ENCODE assay signal across 14 mouse cellular contexts in the genomic region with DNA sequence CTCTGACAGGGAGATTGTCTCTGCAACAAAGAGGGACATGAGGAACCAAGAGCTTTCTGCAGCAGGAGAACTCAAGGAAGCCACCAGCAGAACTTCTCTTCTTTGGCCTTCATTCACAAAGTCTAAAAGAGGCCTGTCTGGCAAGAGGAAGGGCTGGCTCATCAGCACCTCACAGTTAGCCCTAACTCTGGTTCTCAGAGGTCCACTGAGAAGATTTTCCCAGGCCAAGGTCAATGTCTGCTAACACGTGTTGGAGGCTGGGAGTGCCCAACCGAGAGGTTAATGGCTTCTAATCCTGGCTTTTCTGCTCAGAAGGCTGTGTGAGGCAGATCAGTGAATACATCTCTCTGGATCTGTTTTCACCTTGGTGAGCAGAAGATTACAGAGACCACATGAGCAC. TPM values are rescaled to one million over a fixed set of nuclear protein-coding genes. Genes with fewer than 3 reads are reported as not detected.
DNase-seq lines count a peak whose midpoint lies in the region; ATAC-seq and TF ChIP-seq lines count a peak whose summit lies in the region.
"Had no signal": no experiment of that assay in that cellular context is flagged by ENCODE, and none has a peak within 500 bp of the region (broad histone marks: within the 10 kb centered on the region; RNA-seq: fewer than 3 reads in every experiment).

No protein-coding gene starts in this region.

- TF ChIP-seq RAD21 in CH12.LX (IDR thresholded peaks at IDR 0.05; ENCODE audit: low read depth, low read length): no peak

- intact Hi-C loops in left cerebral cortex, adult 2 months (cut with DNase I): loop anchor here (2.0 to 5.0 kb wide), 2 partner anchors 88 to 141 kb away; a partner anchor contains a TSS
- intact Hi-C loops in left cerebral cortex, postnatal 36 days (cut with DNase I): loop anchor here (5.0 kb wide), 3 partner anchors 88 to 503 kb away; a partner anchor contains a TSS

- H3K36me3 ChIP-seq in embryonic facial prominence, embryonic 13.5 days: no peaks in the 10 kb centered on the region
- H3K36me3 ChIP-seq in embryonic facial prominence, embryonic 10.5 days (replicated peaks): no peaks in the 10 kb centered on the region
- no peaks in the 10 kb centered on the region for H3K36me3 ChIP-seq in CH12.LX (replicated peaks in 1 of 2; ENCODE audit: control insufficient read depth in 1 of 2, insufficient read depth in 1 of 2, low read length in 1 of 2)
- H3K36me3 ChIP-seq in macrophage (ENCODE audit: inconsistent target): no peaks in the 10 kb centered on the region
- H3K36me3 ChIP-seq: forebrain, embryonic 15.5 days; heart, embryonic 13.5 days; limb, embryonic 13.5 days; neural tube, embryonic 12.5 days had no signal

- TF ChIP-seq EP300 in CH12.LX (IDR thresholded peaks at IDR 0.05; ENCODE audit: low read length): no peak

- H3K9me3 ChIP-seq in embryonic facial prominence, embryonic 13.5 days: no peaks in the 10 kb centered on the region
- H3K9me3 ChIP-seq in embryonic facial prominence, embryonic 10.5 days: no peaks in the 10 kb centered on the region
- peaks cover 13% of the 10 kb centered on the region for H3K9me3 ChIP-seq in CH12.LX (replicated peaks; ENCODE audit: low read length)
- H3K9me3 ChIP-seq: forebrain, embryonic 15.5 days; heart, embryonic 13.5 days; limb, embryonic 13.5 days; neural tube, embryonic 12.5 days had no signal

- DNase-seq in embryonic facial prominence, embryonic 10.5 days (ENCODE audit: low spot score): no peak
- no peak for DNase-seq in left cerebral cortex, adult 2 months (ENCODE audit: extremely low spot score in 1 of 2, low spot score in 2 of 2)
- DNase-seq in left cerebral cortex, postnatal 36 days (ENCODE audit: low spot score in 2 of 2): no peak
- no peak for DNase-seq in CH12.LX (ENCODE audit: extremely low read depth)
- no peak for DNase-seq in MN1 (ENCODE audit: low spot score)
- DNase-seq in ovary, postnatal 10 days (ENCODE audit: low spot score): no peak
- DNase-seq: thymus, adult 2 months had no signal

- H3K27me3 ChIP-seq in embryonic facial prominence, embryonic 13.5 days: 0 out of 2 replicates have a peak, but pooled peaks cover 6% of the 10 kb centered on the region
- H3K27me3 ChIP-seq in embryonic facial prominence, embryonic 10.5 days (replicated peaks; ENCODE audit: low read depth, poor library complexity, severe bottlenecking): peaks cover 54% of the 10 kb centered on the region
- no peaks in the 10 kb centered on the region for H3K27me3 ChIP-seq in CH12.LX (replicated peaks)

- 0 out of 2 replicates have a peak overlapping the region, but pooled peaks have one; percentile 22 for H3K27ac ChIP-seq in embryonic facial prominence, embryonic 13.5 days
- H3K27ac ChIP-seq in embryonic facial prominence, embryonic 10.5 days (replicated peaks): no peak overlapping the region
- peak overlapping the region; percentile 99 for H3K27ac ChIP-seq in left cerebral cortex, adult 2 months
- no peak overlapping the region for H3K27ac ChIP-seq in CH12.LX (ENCODE audit: insufficient read depth, low read depth)
- H3K27ac ChIP-seq in macrophage: peak overlapping the region; percentile 95
- H3K27ac ChIP-seq: forebrain, embryonic 15.5 days; neural tube, embryonic 12.5 days had no signal

- WGBS in embryonic facial prominence, embryonic 13.5 days: 33% methylated on average over 2 of the region's 2 CpGs
- 23% methylated on average over 2 of the region's 2 CpGs for WGBS in embryonic facial prominence, embryonic 10.5 days
- 81% methylated on average over 2 of the region's 2 CpGs for WGBS in macrophage (ENCODE audit: missing documents)

- no peak overlapping the region for H3K4me3 ChIP-seq in embryonic facial prominence, embryonic 13.5 days
- no peak overlapping the region for H3K4me3 ChIP-seq in embryonic facial prominence, embryonic 10.5 days
- H3K4me3 ChIP-seq in left cerebral cortex, adult 2 months: no peak overlapping the region
- H3K4me3 ChIP-seq in CH12.LX (replicated peaks in 1 of 3; ENCODE audit: low read depth in 2 of 3, low read length in 2 of 3, poor library complexity in 1 of 3): no peak overlapping the region
- no peak overlapping the region for H3K4me3 ChIP-seq in macrophage (ENCODE audit: inconsistent target)

- no peak for TF ChIP-seq CTCF in left cerebral cortex, adult 2 months (IDR thresholded peaks at IDR 0.05)
- no peak for TF ChIP-seq CTCF in CH12.LX (conservative IDR thresholded peaks at IDR 0.05 in 1 of 2, IDR thresholded peaks at IDR 0.05 in 1 of 2; ENCODE audit: low read depth in 2 of 2, low read length in 2 of 2)

- no peak overlapping the region for H3K9ac ChIP-seq in embryonic facial prominence, embryonic 13.5 days
- H3K9ac ChIP-seq in CH12.LX (ENCODE audit: insufficient read depth, low read depth): no peak overlapping the region

- dilution Hi-C loops in CH12.LX (cut with MboI; ENCODE audit: extremely low pct_ligation_motif_present, extremely low pct_unique_long_range_greater_than_20kb, low sequenced_read_pairs): no loop called here

- peaks cover 8% of the 10 kb centered on the region for H3K79me2 ChIP-seq in CH12.LX (replicated peaks; ENCODE audit: control insufficient read depth, extremely low read depth, insufficient read depth, poor library complexity, severe bottlenecking)
- H3K79me2 ChIP-seq in macrophage (ENCODE audit: inconsistent target): peaks cover 7% of the 10 kb centered on the region

- TF ChIP-seq POLR2A in CH12.LX (IDR thresholded peaks at IDR 0.05; ENCODE audit: low read depth, low read length): no peak

- no peak for ATAC-seq in embryonic facial prominence, embryonic 13.5 days (ENCODE audit: insufficient number of reproducible peaks, insufficient read depth, low FRiP score, low TSS enrichment, low read depth)
- ATAC-seq: hindbrain, postnatal 0 days had no signal

- no peak overlapping the region for H3K4me2 ChIP-seq in embryonic facial prominence, embryonic 13.5 days
- H3K4me2 ChIP-seq in CH12.LX (ENCODE audit: insufficient read depth, low read depth, poor library complexity, severe bottlenecking): no peak overlapping the region

- in situ Hi-C loops in CH12.LX (cut with MboI; ENCODE audit: low pct_ligation_motif_present, low pct_unique_long_range_greater_than_20kb, low sequenced_read_pairs): no loop called here

- peaks cover 12% of the 10 kb centered on the region for H3K4me1 ChIP-seq in embryonic facial prominence, embryonic 13.5 days
- H3K4me1 ChIP-seq in embryonic facial prominence, embryonic 10.5 days: peaks cover 37% of the 10 kb centered on the region
- peaks cover 5 to 14% of the 10 kb centered on the region in 2 experiments; a peak in 3 of 4 replicates for H3K4me1 ChIP-seq in CH12.LX (ENCODE audit: control insufficient read depth in 1 of 2, insufficient read depth in 2 of 2)

TF ChIP-seq in CH12.LX, 34 proteins besides CTCF, POLR2A, EP300 and RAD21:
- TF ChIP-seq UBTF (IDR thresholded peaks at IDR 0.05; ENCODE audit: low read depth, low read length) (0 out of 2 replicates have a peak, but pooled peaks have one; percentile 25), SMC3 (IDR thresholded peaks at IDR 0.05; ENCODE audit: low read depth, low read length) (no peak)
TF ChIP-seq in CH12.LX: peak in this region for 1.

RNA-seq across cellular contexts. Expression of a gene that starts 2.1 kb away (rescaled TPM):
- 2.7 and 3.1 TPM in 2 replicates for polyA plus RNA-seq in embryonic facial prominence, embryonic 13.5 days (2015; fragmentation: Nextera tagmentation; extraction: Ambion mirVana)
- 0.65 and 0.80 TPM in 2 replicates for polyA plus RNA-seq in embryonic facial prominence, embryonic 10.5 days (2016; fragmentation: Nextera tagmentation; extraction: Ambion mirVana)
- 10 to 100 TPM; 49.6 to 60.3 TPM for total RNA-seq in left cerebral cortex, adult 2 months (2021)
- total RNA-seq in left cerebral cortex, postnatal 36 days (2021): 10 to 100 TPM; 34.0 to 39.7 TPM
- total RNA-seq in CH12.LX (2012; rRNA removed) (51.4 and 58.2 TPM in 2 replicates), CH12.LX (2014; rRNA removed) (21.9 and 25.6 TPM in 2 replicates)
- polyA plus RNA-seq in CH12.LX (2012; ENCODE audit: insufficient read length, low read depth) (50.3 and 60.1 TPM in 2 replicates), macrophage (2018) (30.8 to 37.9 TPM (median 31.3 TPM) in 3 replicates)
- total RNA-seq in macrophage (2018; cell fraction: chromatin; rRNA removed): 100 to 1,000 TPM in 5 of 26 experiments, 10 to 100 TPM in 21; 20.0 to 162 (median 72.9) TPM
- total RNA-seq in macrophage (2018; cell fraction: cytosol; rRNA removed): 10 to 100 TPM; 25.3 to 91.3 (median 56.1) TPM
- 100 to 1,000 TPM in 5 of 26 experiments, 10 to 100 TPM in 21; 28.2 to 135 (median 67.7) TPM for total RNA-seq in macrophage (2018; cell fraction: nucleus; rRNA removed)

Comparison
In these comparisons a context has a peak if more than half of its experiments do, and no peak if none do; other contexts are left out.
1. H3K27ac ChIP-seq: peak in embryonic facial prominence, embryonic 13.5 days (single experiment), left cerebral cortex, adult 2 months (single experiment) and macrophage (single experiment); none in embryonic facial prominence, embryonic 10.5 days (single experiment) and CH12.LX (single experiment).